Mouse (Mus musculus) embryonic facial prominence, embryonic 11.5 days (tissue): ENCODE data around the gene Edn3. TPM values are rescaled to one million over a fixed set of nuclear protein-coding genes. Genes with fewer than 3 reads are reported as not detected.

Experiments
- ATAC-seq: fragments of 200-750 bp; cut with Nextera tagmentation; replicated peaks from 2 replicates; pipeline ENCODE4 v1.8.0; 2017; ENCODE audit warnings: low read depth; ENCODE audit not compliant: insufficient number of reproducible peaks, low FRiP score, low TSS enrichment
- DNase-seq: peaks from one replicate; pipeline ENCODE4 v3.0.0-alpha.2; 2015; ENCODE audit warnings: low spot score
- H3K27ac ChIP-seq: fragments of 300-500 bp; sonication (generic); replicated peaks from 2 replicates; pipeline ENCODE4 v1.5.1; 2014; ENCODE audit warnings: mild to moderate bottlenecking, low read depth, low read length, control low read depth
- H3K27me3 ChIP-seq: fragments of 300-500 bp; sonication (generic); 2 replicates; pipeline ENCODE4 v1.6.1; 2014; ENCODE audit warnings: mild to moderate bottlenecking, low read length, moderate library complexity, mixed read lengths; ENCODE audit not compliant: control insufficient read depth, insufficient read depth
- H3K36me3 ChIP-seq: fragments of 300-500 bp; sonication (generic); replicated peaks from 2 replicates; pipeline ENCODE4 v1.6.1; 2014; ENCODE audit warnings: low read depth, mild to moderate bottlenecking, low read length, moderate library complexity, mixed read lengths; ENCODE audit not compliant: control insufficient read depth, insufficient read depth
- H3K4me1 ChIP-seq: fragments of 300-500 bp; sonication (generic); 2 replicates; pipeline ENCODE4 v1.6.1; 2014; ENCODE audit warnings: low read length, mixed read lengths; ENCODE audit not compliant: control insufficient read depth, insufficient read depth
- H3K4me2 ChIP-seq: fragments of 300-500 bp; sonication (generic); 2 replicates; pipeline ENCODE4 v1.6.1; 2014; ENCODE audit warnings: low read depth, mild to moderate bottlenecking, control low read depth, low read length, moderate library complexity
- H3K4me3 ChIP-seq: fragments of 300-500 bp; sonication (generic); 2 replicates; pipeline ENCODE4 v1.5.1; 2014; ENCODE audit warnings: low read depth, low read length, control low read depth
- H3K9ac ChIP-seq: fragments of 300-500 bp; sonication (generic); replicated peaks from 2 replicates; pipeline ENCODE4 v1.6.1; 2014; ENCODE audit warnings: mild to moderate bottlenecking, control low read depth, low read length
- H3K9me3 ChIP-seq: fragments of 300-500 bp; sonication (generic); replicated peaks from 2 replicates; pipeline ENCODE4 v1.6.1; 2016; ENCODE audit warnings: mild to moderate bottlenecking, low read length, inconsistent platforms, mixed read lengths; ENCODE audit not compliant: control insufficient read depth
- WGBS: fragments of 180-500 bp; shearing (Covaris S2); extraction: QIAGEN DNeasy Blood & Tissue Kit; methylation state at CpG from one replicate; pipeline ENCODE4 v1.1.7; 2014; 5-methylcytosine and 5-hydroxymethylcytosine counted together
- polyA plus RNA-seq: library from polyadenylated mRNA; unstranded; fragments of >200 nt; fragmentation: Nextera tagmentation; extraction: Ambion mirVana; gene quantifications from 2 replicates; pipeline ENCODE4 v1.2.1, GENCODE M21; 2014

The Edn3 gene
- polyA plus RNA-seq, 1 experiment from 2014 or later, result 18.6 TPM

- 82% methylated on average over 10 of the region's 10 CpGs for WGBS
Observed at GRCm38 (mm10) chr2:174774177-174775111, 14.0 kb downstream of the Edn3 start.

GRCm38 (mm10) chr2:174782016-174782415 lies 21.6 kb downstream of the Edn3 start:
- Histone ChIP-seq H3K9me3 (no peaks in the 10 kb centered on the region), H3K4me1 (no peaks in the 10 kb centered on the region), H3K4me2 (no peak overlapping the region), H3K9ac (no peak overlapping the region), H3K36me3 (no peaks in the 10 kb centered on the region), H3K27ac (0 out of 2 replicates have a peak overlapping the region, but pooled peaks have one; percentile 4), H3K27me3 (no peaks in the 10 kb centered on the region), H3K4me3 (no peak overlapping the region)
- DNase-seq (peak; percentile 60), ATAC-seq (no peak; the same call in 1 of the 2 replicates)
- WGBS, result 41% methylated on average over 4 of the region's 4 CpGs

More at GRCm38 (mm10) chr2:174774177-174775111, 14.0 kb downstream of the Edn3 start:
- Histone ChIP-seq H3K4me3 (no peak overlapping the region), H3K27ac (no peak overlapping the region), H3K9me3 (no peaks in the 10 kb centered on the region), H3K36me3 (no peaks in the 10 kb centered on the region), H3K4me1 (no peaks in the 10 kb centered on the region), H3K27me3 (no peaks in the 10 kb centered on the region), H3K9ac (no peak overlapping the region), H3K4me2 (no peak overlapping the region)
- ATAC-seq (no peak), DNase-seq (no peak)

GRCm38 (mm10) chr2:174782880-174783279 lies 22.5 kb downstream of the Edn3 start:
- Histone ChIP-seq H3K4me1 (no peaks in the 10 kb centered on the region), H3K9me3 (no peaks in the 10 kb centered on the region), H3K27me3 (no peaks in the 10 kb centered on the region), H3K27ac (no peak overlapping the region), H3K4me3 (no peak overlapping the region), H3K9ac (no peak overlapping the region), H3K4me2 (no peak overlapping the region), H3K36me3 (no peaks in the 10 kb centered on the region)
- WGBS, result 47% methylated on average over 5 of the region's 5 CpGs
- ATAC-seq, result peak; percentile 64; the same call in 1 of the 2 replicates
- peak; percentile 30 for DNase-seq

- no peaks in the 10 kb centered on the region for H3K36me3 ChIP-seq
- no peak overlapping the region for H3K9ac ChIP-seq
- H3K27ac ChIP-seq, result no peak overlapping the region
- no peak for ATAC-seq
- no peak for DNase-seq
- no peaks in the 10 kb centered on the region for H3K27me3 ChIP-seq
- H3K4me1 ChIP-seq, result no peaks in the 10 kb centered on the region
- H3K4me3 ChIP-seq, result no peak overlapping the region
- H3K4me2 ChIP-seq, result no peak overlapping the region
- no peaks in the 10 kb centered on the region for H3K9me3 ChIP-seq
Observed at GRCm38 (mm10) chr2:174788830-174789229, 28.4 kb downstream of the Edn3 start.

GRCm38 (mm10) chr2:174792436-174793125 lies 32.2 kb downstream of the Edn3 start:
- H3K36me3 ChIP-seq, result no peaks in the 10 kb centered on the region
- H3K27ac ChIP-seq, result no peak overlapping the region
- no peaks in the 10 kb centered on the region for H3K9me3 ChIP-seq
- H3K27me3 ChIP-seq, result no peaks in the 10 kb centered on the region
- H3K9ac ChIP-seq, result no peak overlapping the region
- H3K4me1 ChIP-seq, result no peaks in the 10 kb centered on the region
- H3K4me2 ChIP-seq, result no peak overlapping the region
- DNase-seq (no peak), ATAC-seq (no peak)
- no peak overlapping the region for H3K4me3 ChIP-seq
- WGBS, result 80% methylated on average over 8 of the region's 8 CpGs

GRCm38 (mm10) chr2:174793181-174793580 lies 32.8 kb downstream of the Edn3 start:
- no peak overlapping the region for H3K27ac ChIP-seq
- no peak overlapping the region for H3K4me2 ChIP-seq
- H3K36me3 ChIP-seq, result no peaks in the 10 kb centered on the region
- no peak overlapping the region for H3K4me3 ChIP-seq
- ATAC-seq, result no peak
- no peaks in the 10 kb centered on the region for H3K9me3 ChIP-seq
- H3K27me3 ChIP-seq, result no peaks in the 10 kb centered on the region
- no peak overlapping the region for H3K9ac ChIP-seq
- peak; percentile 35 for DNase-seq
- 71% methylated on average over 1 of the region's 1 CpGs for WGBS
- H3K4me1 ChIP-seq, result no peaks in the 10 kb centered on the region

- H3K4me2 ChIP-seq, result no peak overlapping the region
- H3K9ac ChIP-seq, result no peak overlapping the region
- ATAC-seq (peak; percentile 39; the same call in 1 of the 2 replicates), DNase-seq (no peak)
- no peaks in the 10 kb centered on the region for H3K36me3 ChIP-seq
- no peak overlapping the region for H3K4me3 ChIP-seq
- H3K9me3 ChIP-seq, result no peaks in the 10 kb centered on the region
- no peaks in the 10 kb centered on the region for H3K4me1 ChIP-seq
- no peak overlapping the region for H3K27ac ChIP-seq
- WGBS, result 60% methylated on average over 2 of the region's 2 CpGs
- no peaks in the 10 kb centered on the region for H3K27me3 ChIP-seq
Observed at GRCm38 (mm10) chr2:174796998-174797397, 36.6 kb downstream of the Edn3 start.
